Mouse (Mus musculus) liver, embryonic 14.5 days (tissue): ENCODE measurements at regions not wholly inside any gene's neighbourhood (a gene's known extent, or its start where the extent isn't known, plus 50 kb on each side); places are given as distances from the start of the nearest gene placed in this dataset.

Source experiments
- CTCF ChIP-seq: IDR thresholded peaks from 2 replicates; pipeline ENCODE4 v1.5.1; 2016; ENCODE audit warnings: antibody characterized with exemption, low read depth, control low read depth
- EP300 ChIP-seq: IDR thresholded peaks from 2 replicates; pipeline ENCODE4 v1.6.1; 2016; ENCODE audit warnings: antibody characterized with exemption, low read depth

DNA sequence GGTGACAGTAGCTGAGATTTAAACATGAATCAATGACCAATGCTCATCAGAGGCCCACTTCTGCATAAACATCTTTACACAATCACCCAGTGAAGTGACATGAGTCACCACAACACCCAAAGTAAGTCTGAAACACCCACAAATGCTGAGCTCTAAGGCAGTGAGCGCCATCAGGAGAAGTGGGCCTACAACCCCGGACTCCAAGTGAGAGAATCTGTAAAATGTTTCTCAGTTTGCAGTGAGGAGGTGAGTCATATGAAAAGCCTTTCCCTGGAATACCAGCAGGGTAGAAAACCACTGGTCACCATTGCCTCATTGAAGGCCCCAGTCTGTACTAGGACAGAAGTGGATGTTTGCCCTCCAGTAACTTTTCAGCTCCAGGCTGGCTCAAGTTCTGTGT lies 602.6 kb upstream of the Lrrc4c start:
- no peak for TF ChIP-seq CTCF
- no peak for TF ChIP-seq EP300
